Mouse (Mus musculus) intestine, embryonic 14.5 days (tissue): ENCODE results near the gene H2afy2. TPM values are rescaled to one million over a fixed set of nuclear protein-coding genes. Genes with fewer than 3 reads are reported as not detected.
A peak's percentile ranks its signal among the peaks of the same experiment; 100 is the strongest.

Experiments
- ATAC-seq: fragments of 200-750 bp; cut with Nextera tagmentation; replicated peaks from 2 replicates; pipeline ENCODE4 v1.8.0; 2017; ENCODE audit warnings: low read depth, moderate number of reproducible peaks, moderate TSS enrichment, moderate library complexity; ENCODE audit not compliant: low FRiP score, low TSS enrichment
- DNase-seq: peaks from one replicate; pipeline ENCODE4 v3.0.0-alpha.2; 2018; ENCODE audit warnings: low spot score
- H3K27ac ChIP-seq: fragments of 300-500 bp; sonication (generic); 2 replicates; pipeline ENCODE4 v1.5.1; 2014; ENCODE audit warnings: low read depth, mild to moderate bottlenecking, control low read depth
- H3K27me3 ChIP-seq: fragments of 300-500 bp; sonication (generic); replicated peaks from 2 replicates; pipeline ENCODE4 v1.6.1; 2014; ENCODE audit warnings: low read length, control low read depth; ENCODE audit not compliant: control insufficient read depth, insufficient read depth
- H3K36me3 ChIP-seq: fragments of 300-500 bp; sonication (generic); 2 replicates; pipeline ENCODE4 v1.6.1; 2014; ENCODE audit warnings: low read length, control low read depth; ENCODE audit not compliant: control insufficient read depth, insufficient read depth
- H3K4me1 ChIP-seq: fragments of 300-500 bp; sonication (generic); replicated peaks from 2 replicates; pipeline ENCODE4 v1.6.1; 2014; ENCODE audit warnings: low read length, control low read depth, mixed read lengths; ENCODE audit not compliant: control insufficient read depth, insufficient read depth
- H3K4me2 ChIP-seq: fragments of 300-500 bp; sonication (generic); 2 replicates; pipeline ENCODE4 v1.6.1; 2014; ENCODE audit warnings: low read length
- H3K4me3 ChIP-seq: fragments of 300-500 bp; sonication (generic); 2 replicates; pipeline ENCODE4 v1.5.1; 2014; ENCODE audit warnings: low read depth, low read length, control low read depth, mixed read lengths
- H3K9ac ChIP-seq: fragments of 300-500 bp; sonication (generic); 2 replicates; pipeline ENCODE4 v1.6.1; 2014; ENCODE audit warnings: mild to moderate bottlenecking, low read length
- H3K9me3 ChIP-seq: fragments of 300-500 bp; sonication (generic); 2 replicates; pipeline ENCODE4 v1.6.1; 2016; ENCODE audit warnings: low read length, control low read depth; ENCODE audit not compliant: control insufficient read depth
- WGBS: fragments of 180-500 bp; shearing (Covaris S2); extraction: QIAGEN DNeasy Blood & Tissue Kit; methylation state at CpG from one replicate; pipeline ENCODE4 v1.1.7; 2014; 5-methylcytosine and 5-hydroxymethylcytosine counted together
- polyA plus RNA-seq: library from polyadenylated mRNA; unstranded; fragments of >200 nt; fragmentation: Nextera tagmentation; extraction: Ambion mirVana; gene quantifications from 2 replicates; pipeline ENCODE4 v1.2.1, GENCODE M21; 2014

The H2afy2 gene
- polyA plus RNA-seq, 1 experiment from 2014 or later: 104 TPM

GRCm38 (mm10) chr10:61729181-61729580 lies 54.8 kb downstream of the H2afy2 start:
- H3K27me3 ChIP-seq: no peaks in the 10 kb centered on the region
- no peak for DNase-seq
- no peak overlapping the region for H3K4me2 ChIP-seq
- 46% methylated on average over 11 of the region's 11 CpGs for WGBS
- no peak overlapping the region for H3K4me3 ChIP-seq
- no peak overlapping the region for H3K27ac ChIP-seq
- H3K9me3 ChIP-seq: peaks cover 3% of the 10 kb centered on the region; the same call in 1 of the 2 replicates
- no peaks in the 10 kb centered on the region for H3K4me1 ChIP-seq
- peaks cover 17% of the 10 kb centered on the region for H3K36me3 ChIP-seq
- ATAC-seq: no peak
- H3K9ac ChIP-seq: no peak overlapping the region

GRCm38 (mm10) chr10:61723271-61723670 lies 60.7 kb downstream of the H2afy2 start:
- H3K4me2 ChIP-seq: no peak overlapping the region
- H3K4me3 ChIP-seq: no peak overlapping the region
- H3K9me3 ChIP-seq: no peaks in the 10 kb centered on the region
- no peak for ATAC-seq
- no peaks in the 10 kb centered on the region for H3K27me3 ChIP-seq
- H3K27ac ChIP-seq: no peak overlapping the region
- H3K4me1 ChIP-seq: no peaks in the 10 kb centered on the region
- 68% methylated on average over 6 of the region's 6 CpGs for WGBS
- no peak overlapping the region for H3K9ac ChIP-seq
- 0 out of 2 replicates have a peak, but pooled peaks cover 4% of the 10 kb centered on the region for H3K36me3 ChIP-seq
- DNase-seq: no peak

GRCm38 (mm10) chr10:61722215-61722614 lies 61.7 kb downstream of the H2afy2 start:
- Histone ChIP-seq H3K27ac (no peak overlapping the region), H3K4me1 (no peaks in the 10 kb centered on the region), H3K27me3 (no peaks in the 10 kb centered on the region), H3K4me2 (no peak overlapping the region), H3K4me3 (no peak overlapping the region), H3K9me3 (no peaks in the 10 kb centered on the region), H3K36me3 (no peaks in the 10 kb centered on the region), H3K9ac (no peak overlapping the region)
- ATAC-seq: no peak
- WGBS: 81% methylated on average over 3 of the region's 3 CpGs
- DNase-seq: no peak

- ATAC-seq: no peak
- 90% methylated on average over 7 of the region's 7 CpGs for WGBS
Observed at GRCm38 (mm10) chr10:61720331-61720730, 63.6 kb downstream of the H2afy2 start.

GRCm38 (mm10) chr10:61717406-61718296 lies 66.3 kb downstream of the H2afy2 start:
- Histone ChIP-seq H3K36me3 (no peaks in the 10 kb centered on the region), H3K4me3 (no peak overlapping the region), H3K27ac (no peak overlapping the region), H3K27me3 (no peaks in the 10 kb centered on the region), H3K9me3 (no peaks in the 10 kb centered on the region), H3K9ac (no peak overlapping the region), H3K4me1 (peaks cover 3% of the 10 kb centered on the region; the same call in 1 of the 2 replicates), H3K4me2 (no peak overlapping the region)
- WGBS: 91% methylated on average over 12 of the region's 12 CpGs
- no peak for ATAC-seq
- DNase-seq: no peak

More at GRCm38 (mm10) chr10:61720331-61720730, 63.6 kb downstream of the H2afy2 start:
- H3K27ac ChIP-seq: no peak overlapping the region
- DNase-seq: no peak
- H3K4me2 ChIP-seq: no peak overlapping the region
- H3K36me3 ChIP-seq: no peaks in the 10 kb centered on the region
- H3K4me3 ChIP-seq: no peak overlapping the region
- no peaks in the 10 kb centered on the region for H3K27me3 ChIP-seq
- no peak overlapping the region for H3K9ac ChIP-seq
- no peaks in the 10 kb centered on the region for H3K9me3 ChIP-seq
- H3K4me1 ChIP-seq: peaks cover 3% of the 10 kb centered on the region; the same call in 1 of the 2 replicates

- no peak for ATAC-seq
Observed at GRCm38 (mm10) chr10:61715996-61716864, 67.7 kb downstream of the H2afy2 start.

GRCm38 (mm10) chr10:61715462-61715837 lies 68.5 kb downstream of the H2afy2 start:
- Histone ChIP-seq H3K4me1 (peaks cover 3% of the 10 kb centered on the region; the same call in 1 of the 2 replicates), H3K4me2 (peak overlapping the region; percentile 85), H3K9me3 (no peaks in the 10 kb centered on the region), H3K36me3 (no peaks in the 10 kb centered on the region), H3K4me3 (peak overlapping the region; percentile 67), H3K9ac (peak overlapping the region; percentile 54), H3K27ac (no peak overlapping the region), H3K27me3 (no peaks in the 10 kb centered on the region)
- no peak for DNase-seq
- ATAC-seq: no peak; the same call in 1 of the 2 replicates
- WGBS: 2% methylated on average over 9 of the region's 11 CpGs

More at GRCm38 (mm10) chr10:61715996-61716864, 67.7 kb downstream of the H2afy2 start:
- peak overlapping the region; percentile 85 for H3K4me2 ChIP-seq
- peaks cover 3% of the 10 kb centered on the region; the same call in 1 of the 2 replicates for H3K4me1 ChIP-seq
- H3K9me3 ChIP-seq: no peaks in the 10 kb centered on the region
- WGBS: 75% methylated on average over 7 of the region's 7 CpGs
- no peak overlapping the region for H3K27ac ChIP-seq
- no peak for DNase-seq
- peak overlapping the region; percentile 67; the same call in 1 of the 2 replicates for H3K4me3 ChIP-seq
- no peaks in the 10 kb centered on the region for H3K27me3 ChIP-seq
- H3K36me3 ChIP-seq: no peaks in the 10 kb centered on the region
- no peak overlapping the region for H3K9ac ChIP-seq

- Histone ChIP-seq H3K36me3 (no peaks in the 10 kb centered on the region), H3K9ac (peak within 1 kb of the TSS; percentile 54), H3K27me3 (no peaks in the 10 kb centered on the region), H3K27ac (peak within 1 kb of the TSS; percentile 47; the same call in 1 of the 2 replicates), H3K4me2 (peak within 1 kb of the TSS; percentile 85), H3K9me3 (no peaks in the 10 kb centered on the region), H3K4me1 (peaks cover 3% of the 10 kb centered on the region; the same call in 1 of the 2 replicates), H3K4me3 (peak within 1 kb of the TSS; percentile 67)
- DNase-seq (peak; percentile 88), ATAC-seq (peak; percentile 91)
- 12% methylated on average over 28 of the region's 36 CpGs for WGBS
Observed at GRCm38 (mm10) chr10:61714771-61715461, 69.0 kb downstream of the H2afy2 start, which contains the start of gene Aifm2. TSS of gene Aifm2 (plus strand) at chr10:61715263.
